Mouse (Mus musculus): ENCODE results near the gene Xaf1.
A peak's percentile ranks its signal among the peaks of the same experiment; 100 is the strongest.
"Not testable (repeated sequence)": the region's sequence is repeated elsewhere in the genome, so short reads cannot be mapped to it uniquely, and the experiment has no call there.

The Xaf1 gene

DNA sequence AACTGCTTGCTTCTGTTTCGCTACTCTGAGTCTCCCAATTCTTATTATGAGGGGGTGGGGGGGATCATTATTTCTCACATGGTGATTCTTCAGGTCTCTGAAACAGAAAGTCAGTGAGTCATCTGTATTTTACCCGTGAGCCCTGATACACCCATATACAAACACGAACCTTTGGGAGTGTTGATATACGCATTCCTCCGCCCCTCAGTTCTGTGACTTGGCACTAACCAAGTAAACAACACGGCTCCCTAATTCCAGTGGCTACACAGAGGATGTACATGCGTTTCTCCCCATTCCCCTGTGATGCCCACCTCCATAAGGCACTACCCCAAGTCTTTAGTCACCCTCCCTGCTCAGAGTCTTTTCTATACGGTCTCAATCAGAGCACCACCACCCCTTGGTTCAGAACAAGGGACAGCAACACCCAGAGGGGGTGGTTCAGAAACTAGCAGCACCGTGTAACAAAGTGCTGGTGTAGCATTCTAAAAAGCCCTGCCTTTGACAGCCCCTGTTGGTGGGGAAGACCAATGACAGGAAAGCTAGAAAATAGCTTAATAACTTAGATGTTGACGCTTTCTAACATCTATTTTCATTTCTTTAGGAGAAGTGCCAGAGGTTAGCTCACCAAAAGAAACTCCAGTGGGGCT is 10.0 kb downstream of the Xaf1 start:
- DNase-seq (ENCODE audit: low spot score in 2 of 2), result no peak

GRCm38 (mm10) chr11:72314151-72314895 is 12.9 kb downstream of the Xaf1 start, which contains the start of gene Fbxo39:
Gene Fbxo39 (plus strand): TSS chr11:72314444.
- no peak for DNase-seq (ENCODE audit: low spot score in 2 of 2)

GRCm38 (mm10) chr11:72318026-72318425 is 16.6 kb downstream of the Xaf1 start:
- no peak for DNase-seq (ENCODE audit: low spot score in 2 of 2)

GRCm38 (mm10) chr11:72324431-72324830 is 23.0 kb downstream of the Xaf1 start:
- no peak for DNase-seq (ENCODE audit: low spot score in 2 of 2)

- no peak for DNase-seq (ENCODE audit: low spot score in 2 of 2)
Observed at GRCm38 (mm10) chr11:72325701-72326100, 24.3 kb downstream of the Xaf1 start.

GRCm38 (mm10) chr11:72332951-72333667 is 31.7 kb downstream of the Xaf1 start:
- DNase-seq (ENCODE audit: low spot score in 2 of 2), result no peak

GRCm38 (mm10) chr11:72334653-72335052 is 33.2 kb downstream of the Xaf1 start:
- no peak for DNase-seq (ENCODE audit: low spot score in 2 of 2)

GRCm38 (mm10) chr11:72336726-72337125 is 35.3 kb downstream of the Xaf1 start:
- no peak for DNase-seq (ENCODE audit: low spot score in 2 of 2)

DNA sequence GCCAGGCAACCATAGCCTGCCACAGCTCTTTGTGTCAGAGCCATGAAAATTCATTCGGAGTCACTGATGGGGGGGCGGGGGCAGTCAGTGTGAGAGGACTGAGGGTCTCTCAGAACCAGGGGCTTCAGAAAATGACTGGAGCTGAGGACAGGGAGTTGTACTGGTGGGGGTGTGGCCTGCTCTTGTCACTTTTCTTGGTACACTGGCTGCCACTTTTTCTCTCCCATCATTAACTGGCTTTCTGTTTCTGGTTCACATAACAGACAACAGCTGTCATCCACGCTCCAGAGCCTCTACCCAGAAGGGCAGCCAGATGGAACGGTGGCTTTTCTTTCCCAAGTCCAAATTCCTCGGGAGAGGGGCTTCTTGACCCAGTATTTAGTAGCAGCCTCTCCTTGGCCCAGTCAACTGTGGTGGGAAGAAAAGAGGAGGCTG is 37.0 kb downstream of the Xaf1 start:
- DNase-seq (ENCODE audit: low spot score in 2 of 2), result no peak

DNA sequence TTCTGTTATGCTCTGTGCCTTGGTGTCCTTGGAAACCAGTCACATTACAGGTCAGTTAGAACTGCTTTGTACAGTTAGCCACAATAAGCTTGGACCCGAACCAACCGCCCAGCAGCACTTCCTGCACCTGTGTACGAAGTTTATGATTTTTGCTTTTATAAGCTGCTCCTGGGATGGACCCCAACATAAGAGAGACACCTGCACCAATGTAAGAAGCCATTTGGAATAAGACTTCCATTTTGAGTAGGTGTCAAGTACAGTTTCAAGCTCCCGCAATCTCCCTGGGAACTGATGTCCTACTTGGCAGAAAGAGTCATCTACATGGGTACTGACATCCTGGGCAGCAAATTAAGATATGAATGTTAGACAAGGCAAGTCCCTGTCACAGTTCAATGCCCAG is 38.3 kb downstream of the Xaf1 start:
- no peak for DNase-seq (ENCODE audit: low spot score in 2 of 2)

GRCm38 (mm10) chr11:72342549-72343237 is 41.3 kb downstream of the Xaf1 start:
- DNase-seq (ENCODE audit: low spot score in 2 of 2), result peak; percentile 22 to 69

- not testable (repeated sequence) for DNase-seq (ENCODE audit: low spot score in 2 of 2)
Observed at GRCm38 (mm10) chr11:72343238-72343625, 41.8 kb downstream of the Xaf1 start.

- DNase-seq (ENCODE audit: low spot score in 2 of 2), result peak; percentile 45 to 81
Observed at GRCm38 (mm10) chr11:72343904-72344303, 42.5 kb downstream of the Xaf1 start.

GRCm38 (mm10) chr11:72344486-72344885 is 43.1 kb downstream of the Xaf1 start:
- DNase-seq (ENCODE audit: low spot score in 2 of 2), result no peak

DNA sequence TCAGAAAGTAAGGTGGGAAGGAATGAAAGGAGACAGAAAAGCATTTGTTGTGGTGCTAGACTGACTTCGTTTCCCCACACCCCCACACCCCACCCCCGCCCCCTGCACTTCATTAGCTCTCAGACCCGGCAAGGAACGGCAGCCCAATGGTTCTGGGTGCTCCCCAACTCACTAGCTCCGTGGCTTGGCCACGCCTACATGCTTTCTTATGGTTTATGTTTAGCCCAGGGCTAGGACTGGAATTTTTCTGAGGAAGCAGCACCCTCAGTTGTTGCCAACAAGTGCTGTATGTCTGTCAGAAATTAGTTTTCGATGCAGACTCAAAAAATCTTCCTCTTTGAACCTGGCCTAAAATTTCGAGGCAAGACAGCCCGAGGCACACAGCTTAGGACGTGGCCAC is 47.1 kb downstream of the Xaf1 start:
- no peak for DNase-seq (ENCODE audit: low spot score in 2 of 2)

DNA sequence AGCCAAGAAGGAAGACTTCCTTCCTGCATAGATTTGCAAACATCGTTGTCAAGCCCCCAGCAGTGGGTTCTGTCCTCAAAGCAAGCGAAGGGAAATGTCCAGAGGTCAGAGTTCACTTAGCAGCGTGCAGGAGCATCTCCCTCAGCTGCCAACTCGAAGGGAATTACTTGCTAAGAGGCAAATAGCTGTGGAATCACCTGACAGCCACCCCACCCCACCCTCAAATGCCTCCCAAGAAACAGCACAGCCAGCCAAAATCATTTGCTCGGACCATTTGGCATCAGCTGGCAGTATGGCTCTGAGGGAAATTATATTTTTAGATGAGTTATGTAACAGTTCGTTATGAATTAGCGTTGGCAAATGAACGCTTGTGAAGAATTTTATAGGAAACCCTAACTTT is 47.6 kb downstream of the Xaf1 start:
- DNase-seq (ENCODE audit: low spot score in 2 of 2), result no peak

- DNase-seq (ENCODE audit: low spot score in 2 of 2), result no peak
Observed at GRCm38 (mm10) chr11:72349652-72350051, 48.2 kb downstream of the Xaf1 start.

GRCm38 (mm10) chr11:72352272-72352671 is 50.8 kb downstream of the Xaf1 start:
- DNase-seq (ENCODE audit: low spot score in 2 of 2), result no peak

DNA sequence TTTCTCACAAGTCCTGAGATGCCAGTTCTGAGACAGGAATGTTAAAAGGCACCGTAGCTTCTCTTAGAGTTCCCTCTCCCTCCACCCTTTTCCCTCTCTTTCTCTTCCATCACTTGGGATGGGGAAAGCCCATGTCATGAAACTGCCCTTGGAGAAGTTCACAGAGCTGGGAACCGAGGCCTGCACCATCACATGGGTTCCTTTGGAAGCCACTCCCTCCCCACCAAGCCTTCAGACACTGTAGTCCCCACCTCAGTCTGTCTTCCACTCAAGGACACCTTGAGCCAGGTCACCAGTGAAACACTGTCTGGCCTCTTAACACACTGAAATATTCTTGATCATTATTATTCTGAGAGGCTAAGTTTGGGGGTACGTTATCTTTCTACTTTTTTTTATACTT is 51.8 kb downstream of the Xaf1 start:
- no peak for DNase-seq (ENCODE audit: low spot score in 2 of 2)

GRCm38 (mm10) chr11:72354971-72355728 is 53.7 kb downstream of the Xaf1 start:
- peak; percentile 60 to 89 for DNase-seq (ENCODE audit: low spot score in 2 of 2)

Measured in spleen, postnatal 4 days (tissue).